Mouse (Mus musculus): ENCODE results near the gene Rtl5.

Rtl5 gene

GRCm38 (mm10) chrX:102066134-102066533 lies 5.0 kb downstream of the Rtl5 start:
- peak; percentile 78 to 80 for DNase-seq (ENCODE audit: low spot score in 2 of 2)

DNA sequence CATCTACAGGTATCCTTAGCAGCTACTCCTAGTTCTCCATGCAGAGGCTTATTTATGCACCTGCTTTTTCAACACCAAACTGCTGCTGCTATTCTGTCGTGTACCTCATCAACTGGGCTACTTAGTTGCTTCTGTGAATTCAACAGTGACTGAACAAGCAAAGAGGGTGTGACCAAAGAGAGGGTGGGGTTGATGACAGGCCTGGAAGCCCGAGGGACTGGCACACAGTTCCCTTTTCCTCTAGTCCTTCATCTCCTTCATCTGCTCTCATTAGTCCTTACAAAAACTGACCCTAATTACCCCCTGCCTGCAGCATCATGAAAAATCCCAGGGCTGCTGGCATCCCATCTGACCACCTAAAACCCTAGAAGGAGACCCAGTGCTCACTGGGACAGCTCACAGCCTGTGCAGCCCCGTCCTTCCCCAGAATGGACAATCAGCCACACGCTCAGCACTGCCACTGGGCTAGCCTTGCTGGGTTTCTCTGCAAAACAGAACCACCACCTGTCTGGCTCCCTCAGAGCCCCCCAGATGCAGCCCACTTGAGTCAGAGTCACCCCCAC lies 5.8 kb downstream of the Rtl5 start:
- DNase-seq (ENCODE audit: low spot score in 2 of 2): no peak

DNA sequence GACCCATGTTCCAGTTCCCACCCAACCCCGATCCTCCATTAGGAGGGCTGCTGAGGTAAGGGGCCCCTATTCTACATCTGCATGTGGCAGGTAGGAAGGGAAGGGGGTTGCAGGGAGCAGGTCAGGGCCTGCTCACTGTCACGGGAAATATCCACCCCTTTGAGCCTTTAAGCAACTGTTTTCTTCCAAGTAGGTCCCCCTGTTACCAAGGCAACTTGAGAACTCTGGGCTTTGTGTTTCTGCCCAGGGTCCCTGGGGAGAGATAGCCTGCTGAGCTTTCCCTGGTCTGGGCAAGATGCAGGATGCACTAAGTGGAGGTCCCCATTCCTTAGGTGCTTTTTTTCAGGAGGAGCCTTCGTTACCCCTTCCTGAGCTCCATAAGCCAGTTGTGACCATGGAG lies 7.0 kb downstream of the Rtl5 start:
- DNase-seq (ENCODE audit: low spot score in 2 of 2): no peak

GRCm38 (mm10) chrX:102060891-102061290 lies 10.2 kb downstream of the Rtl5 start:
- no peak for DNase-seq (ENCODE audit: low spot score in 2 of 2)

- no peak for DNase-seq (ENCODE audit: low spot score in 2 of 2)
These were observed 10.9 kb downstream of the Rtl5 start for GRCm38 (mm10) chrX:102060243-102060642.

- DNase-seq (ENCODE audit: low spot score in 2 of 2): no peak
These were observed 11.7 kb downstream of the Rtl5 start for GRCm38 (mm10) chrX:102059437-102059836.

DNA sequence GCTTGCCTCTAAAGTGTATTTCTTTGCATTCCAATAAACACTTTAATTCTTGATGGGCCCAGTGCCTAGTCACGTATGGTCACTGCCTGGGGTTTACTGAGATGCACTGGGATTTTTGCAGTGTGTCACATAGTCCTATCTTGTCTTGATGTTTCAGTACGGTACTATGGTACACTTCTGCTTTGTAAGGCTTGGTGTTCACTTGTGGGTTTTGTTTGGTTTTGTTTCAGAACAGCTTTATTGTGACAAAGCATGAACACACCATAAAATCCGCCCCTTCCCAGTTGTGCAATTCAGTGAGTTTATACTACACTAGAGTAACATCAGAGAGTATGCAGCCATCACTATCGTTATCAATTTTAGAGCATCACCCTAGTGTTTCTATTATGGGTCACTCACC lies 17.1 kb downstream of the Rtl5 start:
- DNase-seq (ENCODE audit: low spot score in 2 of 2): no peak

DNA sequence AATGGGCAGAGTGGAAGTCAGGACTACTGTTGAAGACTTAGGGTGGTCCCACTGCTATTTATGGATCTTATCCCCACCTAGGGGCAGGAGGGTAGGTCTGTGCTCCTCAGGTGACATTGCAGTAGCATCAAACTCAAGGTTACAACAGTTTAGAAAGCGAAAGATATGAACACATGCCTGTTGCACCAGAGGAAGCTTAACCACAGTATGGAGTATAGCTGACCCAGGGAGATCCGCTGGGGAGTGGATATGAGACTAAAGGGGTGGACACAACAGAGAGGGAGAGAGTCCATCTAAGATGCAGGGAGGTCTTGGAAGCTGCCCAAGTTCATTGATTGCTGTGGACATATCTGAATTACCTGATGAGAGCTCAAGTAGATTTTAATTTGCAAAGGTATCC lies 17.7 kb downstream of the Rtl5 start:
- no peak for DNase-seq (ENCODE audit: low spot score in 2 of 2)

DNA sequence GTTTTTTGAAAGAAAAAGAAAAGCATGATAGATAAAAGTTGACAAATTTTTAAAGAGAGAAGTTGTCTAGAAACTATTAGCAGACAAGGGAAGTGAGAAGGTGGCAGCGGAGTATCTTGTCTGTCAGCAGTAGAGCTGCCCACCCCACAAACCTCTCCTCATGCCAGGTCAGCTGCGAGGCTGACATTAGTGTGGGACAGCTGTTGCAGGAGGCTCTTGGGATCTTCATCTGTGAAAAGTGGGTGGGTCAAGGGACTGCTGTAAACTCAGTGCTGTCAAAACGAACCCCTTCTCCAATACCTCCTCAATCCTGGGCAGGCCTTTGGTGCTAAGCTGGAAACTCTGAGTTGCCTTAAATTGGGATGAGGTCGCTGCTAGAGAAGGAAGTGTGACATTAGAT lies 19.9 kb downstream of the Rtl5 start:
- no peak for DNase-seq (ENCODE audit: low spot score in 2 of 2)

DNA sequence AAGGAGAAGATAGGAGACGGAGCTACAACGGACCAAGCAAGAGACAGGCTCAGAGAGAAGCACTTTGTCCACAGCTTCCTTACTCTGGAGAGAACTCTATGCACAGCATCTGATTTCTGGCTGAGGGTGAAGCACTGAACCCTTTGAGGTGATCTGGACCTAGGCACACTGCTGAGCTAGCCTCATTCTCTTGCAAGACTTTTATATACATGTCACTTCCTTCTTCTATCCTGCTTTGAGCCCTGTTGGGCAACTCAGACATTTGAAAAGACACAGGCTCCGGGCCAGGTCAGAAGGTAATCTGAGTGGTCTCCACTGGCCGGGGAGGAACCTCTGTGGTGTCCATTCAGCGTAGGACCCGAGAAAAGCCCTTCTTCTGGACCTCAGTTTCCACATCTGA lies 20.6 kb downstream of the Rtl5 start:
- DNase-seq (ENCODE audit: low spot score in 2 of 2): no peak

GRCm38 (mm10) chrX:102042386-102042785 lies 28.7 kb downstream of the Rtl5 start:
- no peak for DNase-seq (ENCODE audit: low spot score in 2 of 2)

- DNase-seq (ENCODE audit: low spot score in 2 of 2): no peak
These were observed 29.5 kb downstream of the Rtl5 start for GRCm38 (mm10) chrX:102041562-102041961.

GRCm38 (mm10) chrX:102037506-102037905 lies 33.6 kb downstream of the Rtl5 start:
- no peak for DNase-seq (ENCODE audit: low spot score in 2 of 2)

DNA sequence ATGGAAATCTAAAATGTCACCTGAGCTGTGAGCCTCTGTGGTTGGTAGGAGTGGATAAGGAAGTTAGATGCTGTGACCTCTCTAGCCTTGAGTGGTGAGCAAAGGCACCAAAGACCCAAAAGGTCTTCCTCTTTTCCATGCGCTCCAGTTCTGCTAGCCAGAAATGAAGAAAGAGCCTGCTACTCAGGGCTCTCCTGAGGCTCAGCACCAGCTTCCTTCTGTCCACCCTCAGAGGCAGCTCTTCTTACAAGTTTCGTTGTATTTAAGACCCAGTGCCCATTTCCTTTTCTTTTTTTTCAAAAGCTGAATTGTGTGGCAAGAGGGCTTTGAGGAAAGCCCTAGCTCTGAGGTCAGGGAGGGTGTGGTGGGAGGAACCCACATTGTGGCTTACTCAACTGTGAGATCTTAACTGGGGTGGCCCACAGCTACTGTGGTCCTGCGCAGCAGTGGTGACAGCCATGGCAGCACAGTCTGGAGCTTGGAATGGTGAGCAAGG lies 34.2 kb downstream of the Rtl5 start:
- no peak for DNase-seq (ENCODE audit: low spot score in 2 of 2)

- no peak for DNase-seq (ENCODE audit: low spot score in 2 of 2)
These were observed 35.4 kb downstream of the Rtl5 start for GRCm38 (mm10) chrX:102035671-102036070.

DNA sequence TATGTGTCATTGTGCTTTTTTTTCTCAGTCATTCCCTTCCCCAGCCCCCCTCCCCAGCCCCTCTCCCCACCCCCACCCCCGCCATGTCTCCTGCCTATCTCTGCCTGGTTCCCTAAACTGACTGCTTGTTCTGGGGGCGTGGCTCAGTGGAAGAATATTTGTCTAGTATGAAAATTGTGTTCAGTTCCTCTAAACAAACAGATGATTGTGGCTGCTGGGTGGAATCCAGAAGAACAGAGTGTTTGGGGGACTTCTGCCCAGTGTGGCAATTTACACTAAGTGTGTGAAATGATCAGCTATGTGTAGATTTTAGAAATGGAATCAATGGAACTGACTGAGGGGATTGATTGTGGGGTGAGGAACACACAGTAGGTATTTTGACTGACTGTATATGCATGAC lies 37.5 kb downstream of the Rtl5 start:
- no peak for DNase-seq (ENCODE audit: low spot score in 2 of 2)

- no peak for DNase-seq (ENCODE audit: low spot score in 2 of 2)
These were observed 38.7 kb downstream of the Rtl5 start for GRCm38 (mm10) chrX:102032431-102032830.

GRCm38 (mm10) chrX:102031851-102032250 lies 39.3 kb downstream of the Rtl5 start:
- no peak for DNase-seq (ENCODE audit: low spot score in 2 of 2)

DNA sequence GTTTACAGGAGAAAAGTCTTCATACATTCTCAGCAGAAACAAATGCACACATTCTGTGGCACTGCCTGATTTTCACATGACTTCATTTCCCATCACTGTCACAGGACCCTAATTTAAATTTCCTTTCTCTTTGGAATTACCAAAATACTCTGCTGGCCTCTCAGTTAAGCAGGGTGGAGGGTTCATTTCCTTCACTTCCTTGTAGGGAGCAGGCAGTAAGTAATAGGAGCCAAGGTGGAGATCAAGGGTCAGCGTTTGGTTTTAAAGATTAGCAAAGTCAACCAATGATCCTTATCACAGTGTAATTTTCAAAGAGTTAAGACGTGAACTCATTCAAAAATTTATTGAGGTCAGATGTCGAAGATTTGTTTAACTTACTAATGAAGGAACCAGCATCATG lies 46.1 kb downstream of the Rtl5 start:
- no peak for DNase-seq (ENCODE audit: low spot score in 2 of 2)

DNA sequence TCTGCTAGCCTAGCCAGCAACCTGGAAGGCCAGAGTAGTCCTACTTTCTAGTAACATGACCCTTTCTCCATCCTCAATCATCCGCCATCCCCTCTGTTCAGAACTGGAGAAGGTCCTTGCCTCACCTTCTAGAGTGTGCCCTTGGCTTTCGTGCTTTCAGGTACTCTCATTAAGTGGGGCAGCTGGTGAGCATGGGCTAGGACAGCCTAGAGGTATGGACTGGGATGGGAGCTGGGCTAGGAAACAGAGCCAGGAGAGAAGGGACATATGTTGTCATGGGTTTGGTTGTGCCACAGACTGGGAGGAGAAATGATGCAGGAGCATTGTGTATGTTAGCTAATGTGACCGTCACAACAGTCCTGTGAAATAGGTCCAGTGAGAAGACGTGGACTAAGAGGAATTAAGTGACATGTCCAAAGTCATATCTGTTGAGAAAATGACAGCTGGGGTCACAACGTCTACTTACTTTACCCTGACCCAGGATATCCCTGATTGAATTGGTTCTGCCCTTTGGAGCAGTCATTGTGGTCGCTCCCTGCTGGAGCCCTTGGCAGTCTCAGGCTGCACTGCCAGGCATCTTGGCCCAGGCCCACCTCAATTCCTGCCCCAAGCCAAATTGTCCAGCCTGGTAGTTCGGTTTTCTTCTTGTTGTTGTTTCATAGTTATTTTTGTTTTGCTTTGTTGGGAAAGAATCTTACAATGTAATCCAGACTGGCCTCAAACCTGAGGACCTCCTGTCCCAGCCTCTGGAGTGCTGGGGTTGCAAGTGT lies 51.4 kb downstream of the Rtl5 start:
- no peak for DNase-seq (ENCODE audit: low spot score in 2 of 2)

DNA sequence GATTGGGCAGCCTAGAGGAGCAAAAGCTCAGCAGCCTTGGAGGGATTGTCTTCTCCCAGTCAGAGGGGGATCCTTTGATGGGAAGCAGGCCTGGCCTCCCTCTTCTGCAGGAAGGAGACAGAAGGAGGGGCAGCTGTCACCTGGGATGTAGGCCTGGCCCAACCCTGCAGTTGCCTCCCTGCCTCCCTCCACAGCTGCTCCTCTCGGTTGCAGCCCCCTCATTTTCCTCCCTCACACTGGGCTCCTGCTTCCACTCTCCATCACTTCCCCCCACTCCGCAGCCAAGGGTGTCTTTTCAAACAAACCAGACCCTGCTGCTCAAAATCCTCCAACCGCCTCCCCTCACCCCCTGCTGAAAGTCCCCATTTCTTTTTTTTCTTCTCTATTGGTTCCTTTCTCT lies 52.2 kb downstream of the Rtl5 start:
- peak; percentile 35 to 47 for DNase-seq (ENCODE audit: low spot score in 2 of 2)

GRCm38 (mm10) chrX:102017213-102017923 lies 53.7 kb downstream of the Rtl5 start:
- DNase-seq (ENCODE audit: low spot score in 2 of 2): no peak
